Mouse (Mus musculus) activated CD4-positive, CD25-positive, alpha-beta regulatory T cell, adult 4 months (primary cell): Measurements from ENCODE around the gene A4gnt. TPM values are rescaled to one million over a fixed set of nuclear protein-coding genes. Genes with fewer than 3 reads are reported as not detected.
A peak's percentile ranks its signal among the peaks of the same experiment; 100 is the strongest.
"Not testable (repeated sequence)": the region's sequence is repeated elsewhere in the genome, so short reads cannot be mapped to it uniquely, and the experiment has no call there.

ENCODE experiments used
- ATAC-seq: one replicate; pipeline ENCODE4 v1.8.0; 2017
- polyA plus RNA-seq, 2 experiments: library from polyadenylated mRNA; unstranded; fragments of 100-300 nt; shearing (Covaris generic); gene quantifications; one replicate each; pipeline ENCODE4 v1.2.1; 2017

The A4gnt gene
- not detected for polyA plus RNA-seq

DNA sequence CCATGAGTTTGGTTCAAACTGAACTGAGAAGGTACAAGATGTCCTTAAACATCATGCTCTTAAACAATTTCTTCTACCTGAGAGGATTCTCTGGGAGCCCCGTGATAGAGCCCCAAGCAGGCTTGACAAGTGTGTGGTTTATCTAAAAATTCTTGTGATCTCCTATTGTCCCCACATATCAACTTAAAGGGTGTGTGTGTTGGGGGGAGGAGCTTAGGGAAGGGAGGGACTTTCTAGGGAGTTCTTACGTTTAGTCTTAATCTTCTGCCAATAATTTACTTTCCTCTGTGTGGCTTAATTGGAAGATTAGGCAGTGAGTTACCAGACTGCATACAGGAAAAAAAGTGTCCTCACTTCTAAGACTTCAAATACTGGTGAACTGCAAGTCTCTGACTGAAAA is at the start of gene A4gnt:
A4gnt (plus strand) TSS at position 301 of the 400 bp plus-strand sequence.
- ATAC-seq, result no peak

GRCm38 (mm10) chr9:99563714-99564113 is 48.6 kb upstream of the A4gnt start:
- ATAC-seq, result no peak

GRCm38 (mm10) chr9:99568023-99568346 is 44.3 kb upstream of the A4gnt start:
- peak; percentile 2 for ATAC-seq

- ATAC-seq, result peak; percentile 89
Measured at GRCm38 (mm10) chr9:99568347-99569070, 43.8 kb upstream of the A4gnt start, which contains the start of gene Armc8. Gene Armc8 (minus strand): TSS chr9:99568899.

GRCm38 (mm10) chr9:99569071-99569397 is 43.3 kb upstream of the A4gnt start:
- ATAC-seq, result no peak

DNA sequence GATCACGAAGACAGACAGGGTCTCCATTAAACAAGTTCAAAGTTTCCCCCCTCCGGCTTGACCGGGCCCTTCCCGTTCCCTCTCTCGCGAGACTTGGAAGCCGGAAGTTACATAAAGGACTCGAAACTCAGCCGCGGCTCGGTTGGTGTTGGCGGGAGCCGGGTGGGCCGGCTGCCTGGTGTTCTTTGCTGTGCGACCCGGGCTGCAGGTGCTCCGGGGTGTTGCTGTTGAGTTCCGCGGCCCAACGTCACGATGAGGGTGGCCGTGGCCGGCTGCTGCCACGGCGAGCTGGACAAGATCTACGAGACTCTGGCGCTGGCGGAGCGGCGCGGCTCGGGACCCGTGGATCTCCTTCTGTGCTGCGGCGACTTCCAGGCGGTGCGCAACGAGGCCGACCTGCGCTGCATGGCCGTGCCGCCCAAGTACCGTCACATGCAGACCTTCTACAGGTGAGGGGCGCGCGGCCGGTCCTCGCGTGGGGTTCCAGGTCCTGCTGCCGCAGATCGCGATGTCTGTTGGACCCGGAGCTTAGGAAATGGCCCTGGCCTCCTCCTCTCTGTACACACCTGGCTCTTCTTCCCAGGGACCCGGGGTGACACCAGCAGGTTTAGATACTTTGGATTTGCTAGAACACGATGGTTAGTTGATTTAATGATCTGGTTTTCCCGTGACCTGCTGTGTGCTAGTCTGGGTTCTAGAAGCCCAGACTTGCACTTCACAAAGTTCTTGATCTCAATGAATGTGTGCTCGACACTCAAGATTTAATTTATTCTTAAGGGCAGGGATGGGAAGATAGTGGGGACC is 36.4 kb upstream of the A4gnt start, which contains the start of gene Dbr1:
Dbr1 (plus strand) TSS at position 123 of the 804 bp plus-strand sequence.
- ATAC-seq, result peak; percentile 95

- ATAC-seq, result peak; percentile 67
Measured at GRCm38 (mm10) chr9:99580655-99581054, 31.6 kb upstream of the A4gnt start.

DNA sequence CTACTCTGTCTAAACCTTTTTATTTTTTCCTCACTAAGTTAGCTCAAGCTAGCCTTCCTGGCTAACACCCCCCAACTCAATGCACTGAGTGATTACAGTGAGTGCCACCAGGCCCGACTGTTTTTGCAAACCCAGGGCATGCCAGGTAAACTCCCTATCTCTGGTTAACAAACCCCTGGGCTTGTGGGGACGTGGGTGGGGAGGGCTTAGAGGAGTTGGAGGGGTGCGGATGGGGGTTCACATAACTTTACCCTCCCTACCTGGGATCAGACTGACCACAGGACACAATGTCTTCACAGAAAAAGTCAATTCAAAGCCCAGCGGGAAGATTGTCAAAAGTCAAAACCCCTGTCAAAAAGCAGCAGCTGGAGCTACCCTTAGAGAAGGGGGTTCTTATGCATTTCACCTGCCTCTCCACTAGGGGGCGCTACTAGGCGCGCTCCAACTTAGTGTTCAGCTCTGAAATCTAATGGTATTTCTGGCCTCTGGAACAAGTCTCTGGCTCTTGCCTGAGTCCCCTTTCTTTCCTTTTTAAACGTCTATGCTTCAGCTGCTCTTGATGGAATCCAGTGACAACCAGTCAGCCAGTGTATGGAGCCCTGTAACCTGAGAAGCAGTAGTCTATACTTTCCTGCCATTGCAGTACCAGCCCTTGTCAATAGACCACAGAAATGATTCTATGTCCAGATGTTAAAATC is 24.6 kb upstream of the A4gnt start:
- peak; percentile 49 for ATAC-seq

- ATAC-seq, result no peak
Measured at GRCm38 (mm10) chr9:99591144-99591543, 21.2 kb upstream of the A4gnt start.

DNA sequence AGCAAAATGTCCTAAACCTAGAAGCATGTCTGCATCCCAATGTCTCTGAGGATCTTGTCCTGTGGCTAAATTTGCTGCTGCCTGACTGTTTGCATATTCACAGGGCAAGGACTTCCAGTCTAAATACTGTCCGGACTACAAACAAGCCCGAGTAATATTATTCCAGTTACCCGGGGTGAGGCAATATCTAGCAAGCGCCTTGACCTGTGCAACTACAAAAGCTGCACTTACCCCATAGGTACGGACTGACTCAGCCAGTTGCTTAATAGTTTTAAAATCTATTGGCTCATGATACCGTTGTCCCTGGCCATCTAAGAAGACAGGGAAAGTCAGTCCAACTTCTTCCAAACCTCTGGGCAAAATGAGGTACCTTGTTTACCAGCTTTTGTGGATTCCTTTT is 13.2 kb upstream of the A4gnt start:
- ATAC-seq, result not testable (repeated sequence)

GRCm38 (mm10) chr9:99603566-99603965 is 8.7 kb upstream of the A4gnt start:
- no peak for ATAC-seq

- no peak for ATAC-seq
Measured at GRCm38 (mm10) chr9:99619688-99620087, 7.4 kb downstream of the A4gnt start.

DNA sequence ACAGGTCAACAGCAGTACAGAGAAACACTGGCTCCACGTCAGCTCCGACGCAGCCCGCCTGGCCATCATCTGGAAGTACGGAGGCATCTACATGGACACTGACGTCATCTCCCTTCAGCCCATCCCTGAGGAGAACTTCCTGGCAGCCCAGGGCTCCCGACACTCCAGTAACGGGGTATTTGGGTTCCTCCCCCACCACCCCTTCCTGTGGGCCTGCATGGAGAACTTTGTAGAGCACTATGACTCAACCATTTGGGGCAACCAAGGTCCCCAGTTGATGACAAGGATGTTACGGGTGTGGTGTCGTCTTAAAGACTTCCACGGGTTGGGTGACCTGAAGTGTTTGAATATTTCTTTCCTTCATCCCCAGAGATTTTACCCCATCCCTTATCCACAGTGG is 7.9 kb downstream of the A4gnt start:
- ATAC-seq, result no peak

- no peak for ATAC-seq
Measured at GRCm38 (mm10) chr9:99622034-99622433, 9.7 kb downstream of the A4gnt start.

- no peak for ATAC-seq
Measured at GRCm38 (mm10) chr9:99622966-99623365, 10.7 kb downstream of the A4gnt start.

DNA sequence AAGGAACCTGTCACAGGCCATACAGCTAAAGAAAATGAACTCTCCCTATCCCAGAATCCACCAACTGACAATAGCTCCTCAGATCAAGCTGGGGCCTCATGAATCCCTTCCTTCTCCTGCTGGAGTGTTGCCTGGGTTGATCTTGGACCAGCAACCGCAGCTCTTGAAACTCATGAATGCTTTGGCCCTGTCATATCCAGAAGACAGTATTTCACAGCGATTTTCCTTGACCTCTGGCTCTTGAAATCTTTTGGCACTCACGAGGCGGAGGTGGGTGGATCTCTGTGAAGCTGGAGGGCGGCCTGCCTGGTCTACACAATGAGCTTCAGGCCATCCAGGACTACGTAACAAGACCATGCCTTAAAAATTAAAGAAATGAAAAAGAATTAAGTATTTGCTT is 11.8 kb downstream of the A4gnt start:
- ATAC-seq, result no peak

DNA sequence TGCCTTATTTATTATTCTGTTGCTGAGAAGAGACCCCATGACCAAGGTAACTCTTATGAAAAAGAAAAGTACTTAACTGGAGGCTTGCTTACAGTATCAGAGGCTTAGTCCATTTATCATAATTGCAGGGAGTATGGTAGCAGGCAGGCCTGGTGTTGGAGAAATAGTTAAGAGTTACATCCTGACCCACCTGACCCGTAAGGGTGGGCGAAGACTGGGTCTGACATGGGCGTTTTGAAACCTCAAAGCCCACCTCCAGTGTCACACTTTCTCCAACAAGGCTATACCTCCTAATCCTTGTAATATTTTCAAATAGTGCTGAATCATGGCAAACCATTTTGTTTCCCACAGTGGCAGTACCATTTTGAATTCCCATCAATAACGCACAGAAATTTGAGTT is 16.3 kb downstream of the A4gnt start:
- no peak for ATAC-seq

- no peak for ATAC-seq
Measured at GRCm38 (mm10) chr9:99629281-99630011, 17.1 kb downstream of the A4gnt start, which contains the start of gene Dzip1l. Gene Dzip1l (plus strand): TSS chr9:99629496.

DNA sequence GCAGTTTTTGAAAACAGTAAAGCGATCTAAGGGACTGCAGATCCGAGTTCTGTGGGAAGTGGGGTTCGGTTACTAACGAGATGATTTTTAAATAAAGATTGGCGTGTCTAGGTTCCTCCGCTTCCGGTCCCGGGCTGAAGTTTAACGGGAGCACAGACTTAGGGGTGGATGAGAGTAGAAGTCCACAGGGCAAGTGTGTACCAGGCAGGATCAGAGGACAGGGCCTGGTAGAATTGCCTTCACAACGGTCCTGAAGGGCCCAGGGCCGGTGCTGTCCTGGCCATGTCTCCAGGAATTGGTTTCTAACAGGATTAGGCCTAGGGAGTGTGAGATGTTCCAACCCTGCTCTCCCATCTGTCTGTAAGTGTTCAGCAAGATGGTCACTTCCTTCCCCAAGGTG is 17.8 kb downstream of the A4gnt start:
- no peak for ATAC-seq

- no peak for ATAC-seq
Measured at GRCm38 (mm10) chr9:99630528-99631125, 18.3 kb downstream of the A4gnt start.

DNA sequence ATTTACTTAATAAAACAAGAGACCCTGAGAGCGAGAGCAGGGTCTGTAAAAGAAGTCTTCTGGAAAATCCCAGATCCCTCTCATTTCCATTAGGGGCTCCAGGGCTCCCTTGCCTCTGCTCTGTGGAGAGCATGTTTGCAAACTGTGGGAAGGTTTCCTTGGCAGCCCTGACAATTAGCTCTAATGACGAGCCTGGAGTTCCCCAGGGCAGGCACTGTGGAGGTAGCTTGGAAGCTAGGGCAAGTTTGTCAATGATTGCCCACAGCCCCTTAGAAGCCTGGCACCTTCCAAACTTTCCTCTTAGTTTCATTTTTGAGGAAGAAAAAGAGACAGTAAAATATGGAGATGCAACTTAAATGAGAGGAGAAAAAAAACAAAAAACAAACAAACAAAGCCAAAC is 19.5 kb downstream of the A4gnt start:
- ATAC-seq, result no peak

GRCm38 (mm10) chr9:99632264-99632663 is 20.0 kb downstream of the A4gnt start:
- no peak for ATAC-seq
